In genomic region chr15:12758461-12758860, GRCm38 (mm10) we compare ENCODE assay signal across 16 mouse cellular contexts. TPM values are rescaled to one million over a fixed set of nuclear protein-coding genes. Genes with fewer than 3 reads are reported as not detected.
DNase-seq lines count a peak whose midpoint lies in the region; ATAC-seq and TF ChIP-seq lines count a peak whose summit lies in the region.
"Had no signal": no experiment of that assay in that cellular context is flagged by ENCODE, and none has a peak within 500 bp of the region (broad histone marks: within the 10 kb centered on the region; RNA-seq: fewer than 3 reads in every experiment).

No protein-coding gene starts in this region.

- no peak for ATAC-seq in midbrain, embryonic 14.5 days (ENCODE audit: low FRiP score, low TSS enrichment)
- ATAC-seq in heart, embryonic 11.5 days (replicated peaks; ENCODE audit: insufficient number of reproducible peaks, low FRiP score, low TSS enrichment) = peak; percentile 51; the same call in 1 of the 2 replicates
- ATAC-seq in stomach, postnatal 0 days (ENCODE audit: low FRiP score, low TSS enrichment) = no peak
- ATAC-seq: forebrain, embryonic 16.5 days had no signal

- no peak overlapping the region for H3K4me2 ChIP-seq in midbrain, embryonic 14.5 days (ENCODE audit: low read length)
- no peak overlapping the region for H3K4me2 ChIP-seq in heart, embryonic 11.5 days
- H3K4me2 ChIP-seq in stomach, postnatal 0 days (replicated peaks; ENCODE audit: low read depth) = no peak overlapping the region
- H3K4me2 ChIP-seq: liver, embryonic 13.5 days; neural tube, embryonic 13.5 days had no signal

- H3K27me3 ChIP-seq in midbrain, embryonic 14.5 days (ENCODE audit: control insufficient read depth, insufficient read depth, low read length) = no peaks in the 10 kb centered on the region
- no peaks in the 10 kb centered on the region for H3K27me3 ChIP-seq in midbrain, embryonic 10.5 days (ENCODE audit: low read depth, poor library complexity, severe bottlenecking)
- no peaks in the 10 kb centered on the region for H3K27me3 ChIP-seq in heart, embryonic 11.5 days (ENCODE audit: control insufficient read depth, insufficient read depth, low read length)
- H3K27me3 ChIP-seq in stomach, postnatal 0 days (ENCODE audit: control insufficient read depth, insufficient read depth, low read length) = no peaks in the 10 kb centered on the region
- H3K27me3 ChIP-seq: liver, embryonic 13.5 days; neural tube, embryonic 13.5 days had no signal

- no peaks in the 10 kb centered on the region for H3K4me1 ChIP-seq in midbrain, embryonic 14.5 days (ENCODE audit: control insufficient read depth, insufficient read depth, low read length)
- peaks cover 11% of the 10 kb centered on the region for H3K4me1 ChIP-seq in midbrain, embryonic 10.5 days
- peaks cover 8% of the 10 kb centered on the region; the same call in 1 of the 2 replicates for H3K4me1 ChIP-seq in heart, embryonic 11.5 days (ENCODE audit: control insufficient read depth, insufficient read depth, low read length)
- no peaks in the 10 kb centered on the region for H3K4me1 ChIP-seq in stomach, postnatal 0 days (replicated peaks; ENCODE audit: control insufficient read depth, insufficient read depth)
- H3K4me1 ChIP-seq: liver, embryonic 13.5 days had no signal

- 61% methylated on average over 5 of the region's 5 CpGs for WGBS in midbrain, embryonic 14.5 days
- WGBS in midbrain, embryonic 10.5 days = 76% methylated on average over 5 of the region's 5 CpGs
- 27% methylated on average over 5 of the region's 5 CpGs for whole genome bisulfite sequencing in heart, embryonic 11.5 days (ENCODE audit: insufficient replicate concordance)
- 36% methylated on average over 5 of the region's 5 CpGs for WGBS in stomach, postnatal 0 days

- DNase-seq in midbrain, embryonic 14.5 days = peak; percentile 50
- no peak for DNase-seq in midbrain, embryonic 10.5 days (ENCODE audit: low spot score)
- DNase-seq in heart, adult 18-20 months = peak; percentile 72 to 79
- peak; percentile 39 to 71 for DNase-seq in heart, postnatal 14 days
- DNase-seq in left cerebral cortex, adult 8-10 months (ENCODE audit: low spot score in 2 of 2) = no peak
- no peak for DNase-seq in kidney, postnatal 25 days
- no peak for DNase-seq in stomach, postnatal 0 days (ENCODE audit: low spot score)
- DNase-seq: adrenal gland, adult 8-10 months; cerebellum, adult 11-12 months; kidney, adult 8-10 months; liver, embryonic 13.5 days; lung, postnatal 14 days had no signal

- TF ChIP-seq CTCF in stomach, postnatal 0 days (IDR thresholded peaks at IDR 0.05; ENCODE audit: low read depth) = no peak

- H3K4me3 ChIP-seq in midbrain, embryonic 14.5 days (replicated peaks; ENCODE audit: low read depth, low read length) = no peak overlapping the region
- no peak overlapping the region for H3K4me3 ChIP-seq in midbrain, embryonic 10.5 days
- H3K4me3 ChIP-seq in heart, embryonic 11.5 days (ENCODE audit: low read depth, low read length) = no peak overlapping the region
- no peak overlapping the region for H3K4me3 ChIP-seq in stomach, postnatal 0 days (ENCODE audit: low read depth, low read length)
- H3K4me3 ChIP-seq: embryonic facial prominence, embryonic 10.5 days; liver, embryonic 13.5 days; neural tube, embryonic 13.5 days had no signal

- intact Hi-C loops in heart, postnatal 14 days (cut with DNase I) = no loop called here

- no peak overlapping the region for H3K9ac ChIP-seq in midbrain, embryonic 14.5 days (replicated peaks; ENCODE audit: low read length)
- no peak overlapping the region for H3K9ac ChIP-seq in heart, embryonic 11.5 days (ENCODE audit: low read depth, low read length)
- no peak overlapping the region for H3K9ac ChIP-seq in stomach, postnatal 0 days (ENCODE audit: low read length)
- H3K9ac ChIP-seq: liver, embryonic 13.5 days; neural tube, embryonic 13.5 days had no signal

- no peak for TF ChIP-seq EP300 in stomach, postnatal 0 days (optimal IDR thresholded peaks at IDR 0.05)

- H3K9me3 ChIP-seq in midbrain, embryonic 14.5 days (ENCODE audit: control insufficient read depth, low read length) = no peaks in the 10 kb centered on the region
- no peaks in the 10 kb centered on the region for H3K9me3 ChIP-seq in midbrain, embryonic 10.5 days (replicated peaks)
- H3K9me3 ChIP-seq in heart, embryonic 11.5 days (replicated peaks; ENCODE audit: control insufficient read depth, low read length) = no peaks in the 10 kb centered on the region
- H3K9me3 ChIP-seq in stomach, postnatal 0 days (ENCODE audit: control insufficient read depth, low read length) = no peaks in the 10 kb centered on the region
- H3K9me3 ChIP-seq: embryonic facial prominence, embryonic 10.5 days; liver, embryonic 13.5 days; neural tube, embryonic 13.5 days had no signal

- H3K27ac ChIP-seq in midbrain, embryonic 14.5 days (replicated peaks; ENCODE audit: low read depth, low read length) = no peak overlapping the region
- no peak overlapping the region for H3K27ac ChIP-seq in midbrain, embryonic 10.5 days (replicated peaks)
- peak overlapping the region; percentile 25; the same call in 1 of the 2 replicates for H3K27ac ChIP-seq in heart, embryonic 11.5 days (ENCODE audit: low read depth, low read length)
- H3K27ac ChIP-seq in stomach, postnatal 0 days (replicated peaks) = no peak overlapping the region
- H3K27ac ChIP-seq: embryonic facial prominence, embryonic 10.5 days; liver, embryonic 13.5 days; neural tube, embryonic 13.5 days had no signal

- no peaks in the 10 kb centered on the region for H3K36me3 ChIP-seq in midbrain, embryonic 14.5 days (ENCODE audit: control insufficient read depth, insufficient read depth, low read length)
- H3K36me3 ChIP-seq in midbrain, embryonic 10.5 days = no peaks in the 10 kb centered on the region
- H3K36me3 ChIP-seq in heart, embryonic 11.5 days (ENCODE audit: control insufficient read depth, insufficient read depth, low read length) = no peaks in the 10 kb centered on the region
- no peaks in the 10 kb centered on the region for H3K36me3 ChIP-seq in stomach, postnatal 0 days (ENCODE audit: control insufficient read depth, insufficient read depth, low read length)
- H3K36me3 ChIP-seq: embryonic facial prominence, embryonic 10.5 days; liver, embryonic 13.5 days; neural tube, embryonic 13.5 days had no signal

RNA-seq across cellular contexts. Expression of gene Pdzd2, which starts 18.7 kb away (rescaled TPM):
- polyA plus RNA-seq in midbrain, embryonic 14.5 days (2014; fragmentation: Nextera tagmentation; extraction: Ambion mirVana) = 9.8 and 11.2 TPM in 2 replicates
- polyA plus RNA-seq in midbrain, embryonic 10.5 days (2016; fragmentation: Nextera tagmentation; extraction: Ambion mirVana) = 6.1 TPM in 2 replicates
- 10 to 100 TPM; 68.0 to 82.0 TPM for total RNA-seq in heart, adult 18-20 months (2021)
- polyA plus RNA-seq in heart, embryonic 11.5 days (2014; fragmentation: Nextera tagmentation; extraction: Ambion mirVana) = 9.7 and 12.5 TPM in 2 replicates
- 100 to 1,000 TPM; 136 to 185 TPM for total RNA-seq in heart, postnatal 14 days (2021)
- 10 to 100 TPM; 67.0 to 85.4 (median 77.8) TPM for total RNA-seq in left cerebral cortex, adult 8-10 months (2022)
- 19.1 and 19.9 TPM in 2 replicates for polyA plus RNA-seq in stomach, postnatal 0 days (2015; fragmentation: Nextera tagmentation; extraction: Ambion mirVana)

Comparison
In these comparisons a context has a peak if more than half of its experiments do, and no peak if none do; other contexts are left out.
1. DNase-seq: peak in midbrain, embryonic 14.5 days (single experiment), heart, adult 18-20 months (2 of 2) and heart, postnatal 14 days (2 of 2); none in midbrain, embryonic 10.5 days (single experiment), left cerebral cortex, adult 8-10 months (0 of 2), kidney, postnatal 25 days (0 of 2) and stomach, postnatal 0 days (single experiment).